Mouse (Mus musculus): ENCODE measurements at regions not wholly inside any gene's neighbourhood (a gene's known extent, or its start where the extent isn't known, plus 50 kb on each side); places are given as distances from the start of the nearest gene placed in this dataset.

GRCm38 (mm10) chr12:64273730-64274129 is 200.8 kb downstream of the Fscb start:
- Histone ChIP-seq H3K4me3 (no peak overlapping the region), H3K27me3 (no peaks in the 10 kb centered on the region), H3K9ac (replicated peaks) (no peak overlapping the region), H3K36me3 (no peaks in the 10 kb centered on the region), H3K27ac (replicated peaks) (no peak overlapping the region), H3K9me3 (no peaks in the 10 kb centered on the region), H3K4me2 (replicated peaks) (no peak overlapping the region), H3K4me1 (no peaks in the 10 kb centered on the region)
- whole genome bisulfite sequencing = 88% methylated on average over 4 of the region's 4 CpGs
- ATAC-seq (replicated peaks) = no peak

- H3K27ac ChIP-seq (replicated peaks) = no peak overlapping the region
- no peak overlapping the region for H3K9ac ChIP-seq (replicated peaks)
- no peak overlapping the region for H3K4me3 ChIP-seq
- H3K36me3 ChIP-seq = no peaks in the 10 kb centered on the region
- H3K4me1 ChIP-seq = no peaks in the 10 kb centered on the region
- ATAC-seq (replicated peaks) = no peak
- no peaks in the 10 kb centered on the region for H3K27me3 ChIP-seq
- H3K9me3 ChIP-seq = no peaks in the 10 kb centered on the region
- H3K4me2 ChIP-seq (replicated peaks) = no peak overlapping the region
Observed at GRCm38 (mm10) chr12:64266130-64266529, 208.4 kb downstream of the Fscb start.

- Histone ChIP-seq H3K4me2 (replicated peaks) (no peak overlapping the region), H3K36me3 (no peaks in the 10 kb centered on the region), H3K27ac (replicated peaks) (no peak overlapping the region), H3K4me1 (no peaks in the 10 kb centered on the region), H3K4me3 (no peak overlapping the region), H3K27me3 (no peaks in the 10 kb centered on the region), H3K9me3 (no peaks in the 10 kb centered on the region), H3K9ac (replicated peaks) (no peak overlapping the region)
- no peak for ATAC-seq (replicated peaks)
Observed at GRCm38 (mm10) chr12:64255016-64255415, 219.5 kb downstream of the Fscb start.

- Histone ChIP-seq H3K4me1 (no peaks in the 10 kb centered on the region), H3K27ac (replicated peaks) (no peak overlapping the region), H3K27me3 (no peaks in the 10 kb centered on the region), H3K9ac (replicated peaks) (no peak overlapping the region), H3K4me3 (no peak overlapping the region), H3K36me3 (no peaks in the 10 kb centered on the region), H3K4me2 (replicated peaks) (no peak overlapping the region), H3K9me3 (no peaks in the 10 kb centered on the region)
- ATAC-seq (replicated peaks) = no peak
- 89% methylated on average over 2 of the region's 2 CpGs for WGBS
Observed at GRCm38 (mm10) chr12:64249974-64250373, 224.5 kb downstream of the Fscb start.

GRCm38 (mm10) chr12:64229510-64230078 is 244.9 kb downstream of the Fscb start:
- Histone ChIP-seq H3K9me3 (no peaks in the 10 kb centered on the region), H3K9ac (replicated peaks) (no peak overlapping the region), H3K4me3 (no peak overlapping the region), H3K36me3 (no peaks in the 10 kb centered on the region), H3K27ac (replicated peaks) (no peak overlapping the region), H3K4me2 (replicated peaks) (no peak overlapping the region), H3K4me1 (0 out of 2 replicates have a peak, but pooled peaks cover 6% of the 10 kb centered on the region), H3K27me3 (no peaks in the 10 kb centered on the region)
- ATAC-seq (replicated peaks) = peak; percentile 97
- 32% methylated on average over 1 of the region's 1 CpGs for WGBS

GRCm38 (mm10) chr12:64216409-64216808 is 258.1 kb downstream of the Fscb start:
- Histone ChIP-seq H3K36me3 (no peaks in the 10 kb centered on the region), H3K4me1 (no peaks in the 10 kb centered on the region), H3K9me3 (no peaks in the 10 kb centered on the region), H3K27me3 (no peaks in the 10 kb centered on the region), H3K4me2 (replicated peaks) (no peak overlapping the region), H3K27ac (replicated peaks) (no peak overlapping the region), H3K4me3 (no peak overlapping the region), H3K9ac (replicated peaks) (no peak overlapping the region)
- ATAC-seq (replicated peaks) = no peak
- whole genome bisulfite sequencing = 96% methylated on average over 1 of the region's 1 CpGs

- Histone ChIP-seq H3K9me3 (no peaks in the 10 kb centered on the region), H3K27me3 (no peaks in the 10 kb centered on the region), H3K4me1 (no peaks in the 10 kb centered on the region), H3K4me2 (replicated peaks) (no peak overlapping the region), H3K4me3 (no peak overlapping the region), H3K27ac (replicated peaks) (no peak overlapping the region), H3K36me3 (no peaks in the 10 kb centered on the region), H3K9ac (replicated peaks) (no peak overlapping the region)
- 61% methylated on average over 2 of the region's 2 CpGs for WGBS
- ATAC-seq (replicated peaks) = peak; percentile 61; the same call in 1 of the 2 replicates
Observed at GRCm38 (mm10) chr12:64198385-64198784, 276.1 kb downstream of the Fscb start.
